Mouse (Mus musculus) splenic B cell, adult 2 months (primary cell): Measurements from ENCODE around the gene Fam171a2.
A peak's percentile ranks its signal among the peaks of the same experiment; 100 is the strongest.
"Not testable (repeated sequence)": the region's sequence is repeated elsewhere in the genome, so short reads cannot be mapped to it uniquely, and the experiment has no call there.

Source experiments
- DNase-seq: peaks from one replicate; pipeline ENCODE4 v3.0.0-alpha.2; 2011; ENCODE audit warnings: low read depth, low spot score
- H3K27me3 ChIP-seq: 2 replicates; pipeline ENCODE4 v1.6.1; 2012; ENCODE audit warnings: mild to moderate bottlenecking, low read length, moderate library complexity, mixed read lengths; ENCODE audit not compliant: control insufficient read depth, poor library complexity, insufficient read depth, severe bottlenecking
- H3K36me3 ChIP-seq: 2 replicates; pipeline ENCODE4 v1.6.1; 2012; ENCODE audit warnings: mild to moderate bottlenecking, low read length, moderate library complexity, mixed read lengths; ENCODE audit not compliant: control insufficient read depth, poor library complexity, insufficient read depth, severe bottlenecking

Fam171a2 gene

DNA sequence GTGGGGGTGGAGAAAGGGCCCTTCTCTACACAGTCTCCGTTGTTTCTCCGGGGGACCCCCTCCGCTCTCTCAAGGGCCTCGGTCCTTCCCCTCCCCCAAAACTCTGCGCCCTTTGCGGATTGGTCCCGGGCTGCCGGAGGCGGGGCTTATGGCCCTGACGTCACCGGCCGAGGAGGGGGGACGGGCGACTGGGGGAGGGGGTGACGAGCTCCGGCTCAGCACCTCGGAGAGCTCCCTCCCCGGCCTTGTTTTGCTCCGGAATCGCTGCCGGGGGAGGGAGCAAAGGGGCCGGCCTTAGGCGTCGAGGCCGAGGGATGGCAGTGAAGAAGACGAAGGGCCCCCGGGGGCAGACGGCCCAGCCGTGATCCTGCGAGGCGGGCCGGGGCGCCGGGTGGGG, 54.2 kb downstream of the Fam171a2 start, which contains the start of gene Rundc3a:
Gene Rundc3a (plus strand): TSS at position 166 of the 397 bp plus-strand sequence.
- peak; percentile 79 for DNase-seq
- H3K36me3 ChIP-seq, result no peaks in the 10 kb centered on the region

GRCm38 (mm10) chr11:102392441-102393237, 54.8 kb downstream of the Fam171a2 start:
- H3K36me3 ChIP-seq, result no peaks in the 10 kb centered on the region
- no peak for DNase-seq
- H3K27me3 ChIP-seq, result no peaks in the 10 kb centered on the region

More for the DNA sequence above, 54.2 kb downstream of the Fam171a2 start, which contains the start of gene Rundc3a:
- no peaks in the 10 kb centered on the region for H3K27me3 ChIP-seq

DNA sequence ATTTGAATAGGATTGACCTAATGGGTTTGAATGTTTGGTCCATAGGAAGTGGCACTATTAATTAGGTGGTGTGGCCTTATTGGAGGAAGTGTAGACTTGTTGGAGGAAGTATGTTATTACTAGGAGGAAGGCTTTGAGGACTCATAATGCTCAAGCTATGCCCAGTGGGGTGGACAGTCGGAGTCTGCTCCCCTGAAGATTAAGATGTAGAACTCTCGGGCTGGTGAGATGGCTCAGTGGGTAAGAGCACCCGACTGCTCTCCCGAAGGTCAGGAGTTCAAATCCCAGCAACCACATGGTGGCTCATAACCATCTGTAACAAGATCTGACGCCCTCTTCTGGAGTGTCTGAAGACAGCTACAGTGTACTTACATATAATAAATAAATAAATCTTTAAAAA, 58.0 kb downstream of the Fam171a2 start:
- not testable (repeated sequence) for DNase-seq, H3K36me3 ChIP-seq, H3K27me3 ChIP-seq
